Mouse (Mus musculus): ENCODE results near the gene Pten. TPM values are rescaled to one million over a fixed set of nuclear protein-coding genes. Genes with fewer than 3 reads are reported as not detected.

Pten gene
- polyA plus RNA-seq, 1 experiment from 2014 or later: 22.6 TPM

DNA sequence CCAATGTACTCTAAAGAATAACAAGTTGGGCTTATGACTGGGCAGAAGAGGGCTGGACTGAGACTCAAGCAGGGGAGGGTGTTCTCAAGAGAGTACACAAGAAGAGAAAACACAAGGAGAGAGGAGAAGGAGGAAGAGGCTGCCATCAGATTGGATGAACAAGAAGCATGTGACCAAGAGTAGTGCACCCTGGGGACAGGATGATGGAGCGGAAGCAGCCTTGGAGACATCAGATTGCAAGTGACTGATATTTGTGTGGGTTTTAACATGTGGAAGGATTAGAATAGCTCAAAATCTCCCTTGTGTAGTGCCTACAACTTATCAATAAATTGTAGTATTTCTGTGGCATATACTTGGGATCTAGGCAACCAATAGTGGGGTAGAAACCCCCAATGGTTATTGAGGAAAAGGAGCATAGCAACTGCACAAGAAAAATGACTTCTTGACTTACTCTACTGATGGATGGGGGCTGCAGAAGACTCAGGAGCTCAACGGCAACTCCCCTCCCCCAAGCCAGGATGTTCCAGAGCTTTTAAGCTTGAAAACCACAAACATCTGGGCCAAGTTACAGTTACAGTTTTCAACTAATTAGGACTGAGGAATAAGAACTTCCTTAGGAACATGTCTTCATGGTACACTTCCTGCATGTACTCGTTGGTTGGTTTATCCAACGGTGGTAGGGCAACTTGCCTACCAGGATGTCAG is 16.5 kb upstream of the Pten start:
- Histone ChIP-seq H3K4me3 (replicated peaks; ENCODE audit: low read depth, low read length) (no peak overlapping the region), H3K27me3 (ENCODE audit: control insufficient read depth, insufficient read depth, low read length) (no peaks in the 10 kb centered on the region), H3K9ac (replicated peaks; ENCODE audit: low read length) (no peak overlapping the region), H3K4me2 (ENCODE audit: low read length) (no peak overlapping the region), H3K9me3 (ENCODE audit: control insufficient read depth, low read length) (no peaks in the 10 kb centered on the region), H3K27ac (replicated peaks; ENCODE audit: low read depth, low read length) (no peak overlapping the region), H3K4me1 (ENCODE audit: control insufficient read depth, insufficient read depth, low read length) (no peaks in the 10 kb centered on the region), H3K36me3 (ENCODE audit: control insufficient read depth, insufficient read depth, low read length) (no peaks in the 10 kb centered on the region)
- 98% methylated on average over 4 of the region's 4 CpGs for WGBS
- ATAC-seq (ENCODE audit: low FRiP score, low TSS enrichment) (no peak), DNase-seq (no peak)

DNA sequence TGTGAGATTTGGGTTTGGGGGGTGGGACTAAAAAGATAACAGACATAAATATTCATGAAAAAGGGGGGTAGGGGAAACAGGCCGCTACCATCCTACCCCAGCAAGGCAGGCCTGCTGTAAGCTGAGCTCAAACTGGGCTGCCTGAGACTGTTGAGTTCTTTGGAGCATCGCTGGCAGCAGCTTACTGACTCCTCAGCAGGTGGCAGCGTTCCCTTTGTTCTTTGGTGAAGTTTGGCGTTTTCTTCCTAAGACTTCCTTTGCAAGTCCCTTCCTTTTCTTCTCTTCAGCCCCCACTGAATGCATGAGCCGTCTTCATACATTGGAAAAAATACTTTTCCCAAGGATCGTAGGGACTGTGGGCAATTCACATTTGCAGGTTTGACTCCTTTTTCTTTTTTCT is 7.9 kb upstream of the Pten start:
- no peak overlapping the region for H3K9ac ChIP-seq (replicated peaks; ENCODE audit: low read length)
- peak; percentile 78 for DNase-seq
- no peak overlapping the region for H3K4me2 ChIP-seq (ENCODE audit: low read length)
- WGBS: under 1% methylated on average over 6 of the region's 6 CpGs
- H3K4me3 ChIP-seq (replicated peaks; ENCODE audit: low read depth, low read length): no peak overlapping the region
- ATAC-seq (ENCODE audit: low FRiP score, low TSS enrichment): no peak
- H3K9me3 ChIP-seq (ENCODE audit: control insufficient read depth, low read length): no peaks in the 10 kb centered on the region
- no peaks in the 10 kb centered on the region for H3K27me3 ChIP-seq (ENCODE audit: control insufficient read depth, insufficient read depth, low read length)
- H3K4me1 ChIP-seq (ENCODE audit: control insufficient read depth, insufficient read depth, low read length): peaks cover 2% of the 10 kb centered on the region; the same call in 1 of the 2 replicates
- no peak overlapping the region for H3K27ac ChIP-seq (replicated peaks; ENCODE audit: low read depth, low read length)
- H3K36me3 ChIP-seq (ENCODE audit: control insufficient read depth, insufficient read depth, low read length): no peaks in the 10 kb centered on the region

DNA sequence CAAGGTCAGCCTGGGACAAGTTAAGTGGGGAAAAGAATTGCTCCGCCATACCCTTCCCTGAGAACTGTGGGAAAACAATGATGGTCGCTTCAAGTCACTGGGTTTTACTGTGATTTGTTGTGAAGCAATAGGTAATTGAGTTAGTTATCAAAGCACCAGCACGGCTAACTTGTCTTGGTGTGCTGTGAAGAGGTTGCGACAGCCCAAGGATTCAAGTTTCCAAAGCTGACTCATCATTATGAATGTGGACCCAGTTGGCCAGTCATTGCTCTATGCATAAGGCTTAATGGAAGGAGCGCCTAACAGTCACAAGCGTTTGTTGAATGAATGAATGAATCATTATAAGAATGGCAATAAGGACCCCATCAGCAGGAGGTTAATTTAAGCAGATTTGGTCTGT is 4.9 kb upstream of the Pten start:
- Histone ChIP-seq H3K4me3 (replicated peaks; ENCODE audit: low read depth, low read length) (no peak overlapping the region), H3K27me3 (ENCODE audit: control insufficient read depth, insufficient read depth, low read length) (no peaks in the 10 kb centered on the region; the same call in 1 of the 2 replicates), H3K9ac (replicated peaks; ENCODE audit: low read length) (no peak overlapping the region), H3K9me3 (ENCODE audit: control insufficient read depth, low read length) (no peaks in the 10 kb centered on the region), H3K36me3 (ENCODE audit: control insufficient read depth, insufficient read depth, low read length) (no peaks in the 10 kb centered on the region), H3K4me2 (ENCODE audit: low read length) (no peak overlapping the region), H3K4me1 (ENCODE audit: control insufficient read depth, insufficient read depth, low read length) (peaks cover 15% of the 10 kb centered on the region), H3K27ac (replicated peaks; ENCODE audit: low read depth, low read length) (no peak overlapping the region)
- DNase-seq: no peak
- ATAC-seq (ENCODE audit: low FRiP score, low TSS enrichment): no peak
- WGBS: 94% methylated on average over 6 of the region's 6 CpGs

DNA sequence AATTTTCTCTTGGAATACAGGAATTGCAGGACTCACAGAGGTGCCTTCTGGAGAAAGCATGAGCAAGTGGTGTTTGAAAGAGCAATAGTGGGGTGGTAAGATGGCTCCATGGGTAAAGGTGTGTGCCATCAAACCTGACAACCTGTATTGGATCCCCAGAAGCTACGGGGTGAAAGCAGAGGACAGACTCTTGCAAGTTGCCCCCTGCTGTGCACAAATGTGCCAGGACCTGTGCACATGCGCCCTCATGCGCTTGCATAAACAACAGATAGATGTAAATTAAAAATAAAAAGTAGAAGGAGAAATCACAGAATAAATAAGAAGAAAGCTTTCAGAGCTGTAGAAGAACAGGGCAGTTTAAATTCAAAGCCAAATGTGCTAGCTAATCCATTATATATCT is 3.9 kb upstream of the Pten start:
- Histone ChIP-seq H3K4me1 (ENCODE audit: control insufficient read depth, insufficient read depth, low read length) (peaks cover 15% of the 10 kb centered on the region), H3K36me3 (ENCODE audit: control insufficient read depth, insufficient read depth, low read length) (no peaks in the 10 kb centered on the region), H3K9ac (replicated peaks; ENCODE audit: low read length) (no peak overlapping the region), H3K9me3 (ENCODE audit: control insufficient read depth, low read length) (no peaks in the 10 kb centered on the region), H3K4me3 (replicated peaks; ENCODE audit: low read depth, low read length) (no peak overlapping the region), H3K27ac (replicated peaks; ENCODE audit: low read depth, low read length) (no peak overlapping the region), H3K4me2 (ENCODE audit: low read length) (no peak overlapping the region), H3K27me3 (ENCODE audit: control insufficient read depth, insufficient read depth, low read length) (no peaks in the 10 kb centered on the region; the same call in 1 of the 2 replicates)
- no peak for DNase-seq
- no peak for ATAC-seq (ENCODE audit: low FRiP score, low TSS enrichment)
- WGBS: 77% methylated on average over 3 of the region's 3 CpGs

DNA sequence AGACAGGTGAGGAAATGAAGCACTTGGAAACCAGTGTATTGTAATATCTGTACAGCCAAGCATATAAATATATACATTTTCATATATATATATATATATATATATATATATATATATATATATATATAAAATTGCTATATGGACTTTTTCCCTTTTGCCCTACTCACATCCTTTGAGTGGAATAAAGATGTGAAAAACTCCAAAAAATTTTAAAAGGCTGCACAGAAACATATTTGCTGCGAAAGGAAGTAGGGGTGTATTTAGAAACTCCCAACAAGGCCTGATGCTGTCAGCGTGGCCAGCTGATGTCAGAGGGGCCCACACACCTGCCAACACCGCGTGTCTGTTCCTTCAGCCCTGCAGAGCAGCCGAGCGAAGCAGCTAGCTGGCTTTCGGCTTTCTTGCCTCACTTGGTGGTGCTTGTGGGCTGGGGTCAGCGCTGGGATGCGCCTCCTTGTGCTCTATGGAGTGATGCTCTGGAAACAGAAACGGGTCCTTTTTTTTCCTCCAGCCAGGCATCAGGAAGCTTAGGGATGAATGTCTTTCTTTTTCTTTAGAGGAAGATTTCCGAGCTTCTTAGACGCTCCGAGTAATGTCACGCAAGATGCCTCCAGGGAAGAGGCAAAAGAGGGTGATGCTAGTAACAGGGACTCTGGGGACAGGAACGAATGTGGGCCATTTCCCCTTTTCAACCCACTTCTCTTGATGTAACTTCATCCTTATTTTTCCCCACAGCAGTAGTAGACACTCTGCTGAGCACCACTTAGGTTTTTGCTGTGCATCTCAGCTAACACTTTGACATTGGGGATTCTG is 2.9 kb upstream of the Pten start:
- Histone ChIP-seq H3K4me3 (replicated peaks; ENCODE audit: low read depth, low read length) (no peak overlapping the region), H3K27me3 (ENCODE audit: control insufficient read depth, insufficient read depth, low read length) (no peaks in the 10 kb centered on the region; the same call in 1 of the 2 replicates), H3K4me2 (ENCODE audit: low read length) (peak overlapping the region; percentile 96), H3K27ac (replicated peaks; ENCODE audit: low read depth, low read length) (no peak overlapping the region), H3K36me3 (ENCODE audit: control insufficient read depth, insufficient read depth, low read length) (no peaks in the 10 kb centered on the region), H3K9ac (replicated peaks; ENCODE audit: low read length) (0 out of 2 replicates have a peak overlapping the region, but pooled peaks have one; percentile 26), H3K9me3 (ENCODE audit: control insufficient read depth, low read length) (no peaks in the 10 kb centered on the region), H3K4me1 (ENCODE audit: control insufficient read depth, insufficient read depth, low read length) (peaks cover 16% of the 10 kb centered on the region)
- DNase-seq (peak; percentile 32), ATAC-seq (ENCODE audit: low FRiP score, low TSS enrichment) (no peak)
- 11% methylated on average over 15 of the region's 15 CpGs for WGBS

DNA sequence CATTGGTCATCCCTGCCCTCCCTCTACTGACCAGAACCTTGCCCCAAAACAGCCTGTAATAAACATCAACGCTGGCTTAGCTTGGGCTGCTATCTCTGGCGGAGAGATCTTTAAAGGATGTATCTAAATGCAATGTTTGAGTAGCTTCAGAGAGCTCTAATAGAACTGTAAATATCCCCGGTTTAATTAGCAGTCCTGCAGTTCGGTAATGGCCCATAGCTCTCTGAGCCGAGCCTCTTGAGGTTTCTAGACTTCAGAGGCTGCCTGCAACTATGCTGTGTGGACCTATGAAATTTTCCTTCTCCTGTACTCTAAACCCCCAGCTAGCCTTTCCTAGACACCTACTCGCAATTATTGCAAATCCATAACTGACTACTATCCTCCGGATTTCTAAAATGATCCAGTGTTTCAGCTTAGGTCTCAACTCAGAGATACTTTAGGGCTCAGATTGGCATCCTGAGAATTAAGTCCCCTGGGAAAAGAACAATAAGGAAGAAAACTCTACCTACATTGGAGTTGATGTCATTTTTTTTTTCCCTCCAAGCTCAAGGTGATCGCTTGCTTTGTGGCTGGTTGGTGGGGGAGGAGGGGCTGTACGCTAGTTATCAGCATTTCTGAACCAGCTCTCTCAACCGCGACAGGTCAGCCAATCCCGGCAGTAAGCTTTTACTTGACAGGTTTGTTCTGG is 2.0 kb upstream of the Pten start:
- H3K9me3 ChIP-seq (ENCODE audit: control insufficient read depth, low read length): no peaks in the 10 kb centered on the region
- peak overlapping the region; percentile 86 for H3K9ac ChIP-seq (replicated peaks; ENCODE audit: low read length)
- 5% methylated on average over 12 of the region's 12 CpGs for WGBS
- H3K4me1 ChIP-seq (ENCODE audit: control insufficient read depth, insufficient read depth, low read length): peaks cover 23% of the 10 kb centered on the region
- no peak for ATAC-seq (ENCODE audit: low FRiP score, low TSS enrichment)
- no peak for DNase-seq
- H3K27me3 ChIP-seq (ENCODE audit: control insufficient read depth, insufficient read depth, low read length): no peaks in the 10 kb centered on the region; the same call in 1 of the 2 replicates
- peak overlapping the region; percentile 98 for H3K27ac ChIP-seq (replicated peaks; ENCODE audit: low read depth, low read length)
- H3K36me3 ChIP-seq (ENCODE audit: control insufficient read depth, insufficient read depth, low read length): no peaks in the 10 kb centered on the region
- H3K4me2 ChIP-seq (ENCODE audit: low read length): peak overlapping the region; percentile 96
- peak overlapping the region; percentile 99 for H3K4me3 ChIP-seq (replicated peaks; ENCODE audit: low read depth, low read length)

DNA sequence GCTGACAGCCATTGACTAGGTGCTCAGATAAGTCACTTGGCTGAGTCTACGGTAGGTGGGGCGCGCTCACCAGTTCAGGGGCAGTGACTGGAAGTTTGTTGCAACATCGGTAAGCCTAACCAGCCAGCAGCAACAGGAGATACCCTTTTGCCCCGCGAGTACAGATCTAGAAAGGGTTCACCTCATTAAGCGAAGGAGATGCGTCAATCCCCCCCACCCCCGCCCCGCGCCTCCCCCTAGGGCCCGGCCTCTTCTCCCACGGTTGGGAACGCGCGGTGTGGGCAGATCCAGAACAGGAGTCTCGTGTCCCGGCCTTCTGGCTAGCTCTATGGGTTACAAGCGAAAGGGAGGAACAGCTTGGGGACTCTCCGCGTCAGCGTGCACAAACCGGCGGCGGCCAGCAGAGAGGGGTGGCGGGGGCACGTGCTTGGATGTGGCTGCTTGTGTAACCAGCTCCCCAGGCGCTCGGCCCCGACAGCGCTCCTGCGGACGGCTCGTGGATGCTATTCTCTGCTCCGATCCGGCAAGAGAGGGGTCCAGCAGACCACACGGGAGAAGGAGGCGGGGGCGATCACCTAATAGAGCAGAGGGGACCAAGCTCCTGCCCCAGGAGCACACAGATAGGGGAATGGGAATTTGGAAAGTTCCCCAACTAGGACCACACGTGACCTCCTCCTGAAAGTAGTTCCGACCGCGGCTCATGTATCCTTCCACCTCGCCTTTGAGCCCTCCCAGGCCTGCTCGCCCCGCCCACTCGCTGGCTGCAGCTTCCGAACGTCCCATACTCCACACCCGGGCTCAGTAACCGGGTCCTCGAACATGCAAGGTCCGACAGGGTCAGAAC is 1.3 kb upstream of the Pten start:
- Histone ChIP-seq H3K4me3 (replicated peaks; ENCODE audit: low read depth, low read length) (peak overlapping the region; percentile 99), H3K27ac (replicated peaks; ENCODE audit: low read depth, low read length) (peak overlapping the region; percentile 98), H3K27me3 (ENCODE audit: control insufficient read depth, insufficient read depth, low read length) (no peaks in the 10 kb centered on the region; the same call in 1 of the 2 replicates), H3K36me3 (ENCODE audit: control insufficient read depth, insufficient read depth, low read length) (no peaks in the 10 kb centered on the region), H3K4me1 (ENCODE audit: control insufficient read depth, insufficient read depth, low read length) (peaks cover 30% of the 10 kb centered on the region), H3K9me3 (ENCODE audit: control insufficient read depth, low read length) (no peaks in the 10 kb centered on the region), H3K4me2 (ENCODE audit: low read length) (peak overlapping the region; percentile 96), H3K9ac (replicated peaks; ENCODE audit: low read length) (peak overlapping the region; percentile 86)
- ATAC-seq (ENCODE audit: low FRiP score, low TSS enrichment): peak; percentile 83
- under 1% methylated on average over 53 of the region's 53 CpGs for WGBS
- DNase-seq: peak; percentile 97

DNA sequence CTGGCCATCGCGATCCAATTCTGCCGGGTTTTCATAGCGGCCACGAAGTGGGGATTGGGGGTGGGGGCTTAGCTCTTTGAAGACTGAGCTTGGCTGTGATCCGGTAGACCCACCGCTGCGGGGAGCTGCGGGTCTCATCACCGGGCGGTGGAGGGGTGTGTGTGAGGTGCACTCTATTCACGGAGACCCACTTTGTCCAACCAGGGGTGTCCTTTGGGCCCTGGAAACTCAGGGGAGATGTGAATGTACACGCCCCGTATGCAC is 729 bp upstream of the Pten start:
- H3K9me3 ChIP-seq (ENCODE audit: control insufficient read depth, low read length): no peaks in the 10 kb centered on the region
- DNase-seq: no peak
- H3K4me3 ChIP-seq (replicated peaks; ENCODE audit: low read depth, low read length): peak overlapping the region; percentile 99
- H3K4me2 ChIP-seq (ENCODE audit: low read length): peak overlapping the region; percentile 96
- H3K27me3 ChIP-seq (ENCODE audit: control insufficient read depth, insufficient read depth, low read length): no peaks in the 10 kb centered on the region; the same call in 1 of the 2 replicates
- peak overlapping the region; percentile 98 for H3K27ac ChIP-seq (replicated peaks; ENCODE audit: low read depth, low read length)
- H3K36me3 ChIP-seq (ENCODE audit: control insufficient read depth, insufficient read depth, low read length): no peaks in the 10 kb centered on the region
- WGBS: under 1% methylated on average over 14 of the region's 14 CpGs
- peaks cover 33% of the 10 kb centered on the region for H3K4me1 ChIP-seq (ENCODE audit: control insufficient read depth, insufficient read depth, low read length)
- H3K9ac ChIP-seq (replicated peaks; ENCODE audit: low read length): peak overlapping the region; percentile 86
- ATAC-seq (ENCODE audit: low FRiP score, low TSS enrichment): peak; percentile 71

All from midbrain, embryonic 14.5 days (tissue).